Mouse (Mus musculus) brain, embryonic 14.5 days (tissue): Measurements from ENCODE around the gene Grm4.

Source experiments
- CTCF ChIP-seq: fragments of 200-500 bp; IDR thresholded peaks from 2 replicates; pipeline ENCODE4 v1.5.1; 2012; ENCODE audit warnings: inconsistent platforms, mild to moderate bottlenecking, moderate library complexity, borderline replicate concordance; ENCODE audit not compliant: insufficient read depth, insufficient read length; ENCODE audit errors: extremely low read depth
- POLR2A ChIP-seq: fragments of 200-500 bp; IDR thresholded peaks from 2 replicates; pipeline ENCODE4 v1.6.1; 2012; ENCODE audit warnings: mild to moderate bottlenecking, inconsistent platforms, borderline replicate concordance; ENCODE audit not compliant: poor library complexity, insufficient read depth, insufficient read length, severe bottlenecking; ENCODE audit errors: extremely low read depth

DNA sequence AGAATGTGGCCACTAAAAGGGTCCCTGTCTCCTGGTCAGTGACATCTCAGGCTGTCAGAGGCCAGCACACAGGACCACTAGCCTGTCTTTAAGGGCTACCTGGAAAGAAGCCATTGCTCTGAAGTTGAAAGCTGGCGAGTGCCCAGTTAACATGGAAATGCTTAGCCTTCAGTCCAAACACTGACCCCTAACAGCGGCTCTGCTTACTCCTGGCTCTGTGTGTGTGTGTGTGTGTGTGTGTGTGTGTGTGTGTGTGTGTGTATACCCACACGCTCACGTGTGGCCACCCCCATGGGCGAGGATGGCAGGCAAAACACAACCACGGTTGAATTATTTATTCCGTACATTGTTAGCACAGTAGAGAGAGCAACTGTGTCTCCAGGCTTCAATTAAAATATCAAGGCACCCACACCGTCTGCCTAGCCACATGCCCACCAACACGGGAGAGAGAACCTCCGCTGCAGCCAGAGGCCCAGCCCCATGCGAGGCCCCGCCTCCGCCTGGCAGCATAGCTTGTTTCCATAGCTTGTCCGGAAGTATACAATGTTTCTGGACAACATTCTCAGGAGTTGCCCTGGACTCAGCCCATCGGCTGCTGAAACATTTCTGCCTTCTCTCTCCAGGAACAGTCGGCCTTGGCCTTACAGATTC lies 32.9 kb downstream of the Grm4 start:
- TF ChIP-seq POLR2A: no peak
- no peak for TF ChIP-seq CTCF
